Mouse (Mus musculus): ENCODE data around the gene Etv5.
A peak's percentile ranks its signal among the peaks of the same experiment; 100 is the strongest.
"Not testable (repeated sequence)": the region's sequence is repeated elsewhere in the genome, so short reads cannot be mapped to it uniquely, and the experiment has no call there.

The Etv5 gene

DNA sequence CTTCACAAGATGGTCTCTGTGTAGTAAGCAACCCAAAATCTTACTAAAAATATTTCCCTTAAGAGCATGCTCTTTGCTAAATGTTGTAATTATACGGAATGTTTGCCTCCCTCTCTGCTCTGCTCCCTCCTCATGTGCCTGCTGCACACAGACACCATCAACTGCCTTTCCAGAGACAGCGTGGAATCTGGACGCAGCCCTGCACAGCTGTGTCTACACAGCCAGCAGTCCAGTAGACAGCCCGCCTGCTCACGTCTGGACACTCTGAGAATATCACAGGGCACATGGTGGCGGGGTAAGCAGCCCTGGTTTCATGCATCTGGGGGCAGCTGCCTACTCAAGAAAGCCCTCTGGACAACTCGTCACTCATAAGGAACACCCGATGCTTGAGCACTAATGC lies 43.1 kb downstream of the Etv5 start:
- no peak for DNase-seq (ENCODE audit: low spot score in 2 of 2)

DNA sequence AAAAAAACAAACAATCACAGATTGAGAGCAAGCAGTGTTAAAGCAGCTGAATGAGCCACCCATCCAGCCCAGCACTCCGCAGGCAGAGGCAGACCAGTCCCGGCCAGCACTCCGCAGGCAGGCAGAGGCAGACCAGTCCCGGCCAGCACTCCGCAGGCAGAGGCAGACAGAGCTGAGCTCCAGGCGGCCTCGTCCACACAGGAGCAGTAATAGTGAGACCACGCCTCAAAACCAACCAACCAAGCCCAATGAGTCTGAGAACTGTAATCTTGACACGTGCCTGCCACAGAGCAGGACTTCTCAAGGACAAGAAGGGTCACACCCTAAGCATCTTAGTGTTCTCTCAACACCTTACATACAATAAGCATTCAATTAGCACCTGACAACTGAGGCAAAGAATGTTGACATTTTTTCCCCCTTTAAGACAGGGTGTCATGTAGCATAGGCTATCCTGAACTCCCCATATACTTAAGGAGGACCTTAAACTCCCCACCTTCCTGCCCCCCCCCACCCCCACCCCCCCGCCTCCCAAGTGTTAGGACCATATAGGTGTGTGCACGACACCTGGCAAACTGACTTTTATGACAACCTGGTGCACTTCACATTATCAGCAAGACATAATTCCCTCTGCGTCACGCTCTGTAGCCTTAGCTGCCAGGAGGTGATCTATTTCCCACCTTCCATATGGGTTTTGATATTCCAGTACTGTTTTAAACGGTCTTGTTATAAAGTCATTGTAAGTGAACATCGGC lies 44.2 kb downstream of the Etv5 start:
- DNase-seq (ENCODE audit: low spot score in 2 of 2), result no peak

DNA sequence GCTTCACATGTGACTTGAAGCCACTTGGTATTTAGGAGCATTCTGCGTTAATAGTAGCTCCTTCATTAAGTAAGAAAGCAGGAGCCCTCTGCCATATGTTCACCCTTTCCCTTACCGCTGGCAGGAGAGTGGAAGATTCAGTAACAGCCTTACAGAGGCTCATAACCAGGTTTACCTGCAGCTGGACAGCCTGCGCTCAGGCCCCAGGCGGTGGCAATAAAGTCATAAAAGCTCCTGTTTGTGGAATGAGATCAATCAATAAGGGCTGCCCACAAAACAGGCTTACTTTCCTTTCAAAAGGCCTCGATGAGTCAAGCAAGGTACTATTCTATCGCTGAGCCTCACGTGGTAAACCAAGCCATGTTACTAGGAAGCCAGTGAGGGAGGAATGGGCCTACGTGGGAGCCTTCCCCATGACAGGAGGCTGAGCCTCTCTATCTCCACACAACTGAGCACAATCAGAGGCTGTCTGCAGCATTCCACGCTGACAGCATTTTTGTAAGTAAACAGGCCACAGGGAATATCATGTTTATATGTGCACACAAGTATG lies 49.1 kb downstream of the Etv5 start:
- DNase-seq (ENCODE audit: low spot score in 2 of 2), result no peak

DNA sequence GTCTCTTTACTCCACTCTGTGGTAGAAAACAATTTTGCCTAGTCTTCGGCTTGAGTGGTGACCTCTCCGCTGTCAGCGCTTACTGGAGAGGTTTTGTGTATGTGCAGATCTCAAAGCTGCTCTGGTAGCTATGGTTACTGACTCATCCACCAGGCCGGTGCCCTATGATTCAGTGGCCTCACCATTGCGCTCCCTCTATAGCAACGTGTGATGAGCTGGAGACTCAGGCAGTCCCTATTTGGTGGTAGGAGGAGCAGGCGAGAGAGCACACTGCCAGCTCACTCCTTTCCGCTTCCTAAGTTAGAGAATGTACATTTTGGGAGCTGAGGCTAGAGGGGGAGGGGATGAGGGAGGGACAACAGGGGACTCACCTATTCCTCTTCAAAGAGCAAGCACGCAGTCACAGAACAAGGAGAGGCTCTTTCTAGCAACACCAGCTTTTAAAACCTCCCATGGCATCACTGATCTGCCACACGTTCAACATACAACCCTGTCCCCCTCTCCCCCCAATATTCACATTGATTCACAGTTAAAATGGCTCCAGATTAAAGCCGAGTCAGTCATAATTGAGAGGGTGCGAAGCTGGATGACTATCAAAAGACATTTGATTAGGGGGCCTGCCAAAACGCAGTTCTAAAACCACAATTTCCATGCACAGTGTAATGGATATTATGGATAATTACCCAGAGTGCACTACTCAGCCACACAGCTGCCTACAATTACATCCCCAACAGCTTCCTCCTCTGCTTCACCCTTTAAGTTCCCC lies 50.2 kb downstream of the Etv5 start:
- no peak for DNase-seq (ENCODE audit: low spot score in 2 of 2)

DNA sequence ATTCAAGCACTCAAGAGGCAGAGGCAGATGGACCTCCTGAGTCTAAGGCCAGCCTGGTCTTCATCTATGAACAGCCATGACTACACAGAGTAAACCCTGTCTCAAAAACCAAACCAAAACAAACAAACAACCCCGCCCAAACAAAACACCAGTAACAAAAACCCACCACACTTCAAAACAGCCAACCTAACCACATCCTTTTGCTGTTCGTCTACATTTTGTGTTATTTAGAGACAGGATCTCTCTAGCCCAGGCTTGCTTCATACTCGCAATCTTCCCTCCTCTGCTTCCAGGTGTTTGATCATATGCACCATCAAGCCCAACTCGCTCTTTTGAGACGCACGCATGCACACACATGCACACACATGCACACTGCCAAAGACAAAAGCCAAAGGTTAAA lies 51.8 kb downstream of the Etv5 start:
- no peak for DNase-seq (ENCODE audit: low spot score in 2 of 2)

DNA sequence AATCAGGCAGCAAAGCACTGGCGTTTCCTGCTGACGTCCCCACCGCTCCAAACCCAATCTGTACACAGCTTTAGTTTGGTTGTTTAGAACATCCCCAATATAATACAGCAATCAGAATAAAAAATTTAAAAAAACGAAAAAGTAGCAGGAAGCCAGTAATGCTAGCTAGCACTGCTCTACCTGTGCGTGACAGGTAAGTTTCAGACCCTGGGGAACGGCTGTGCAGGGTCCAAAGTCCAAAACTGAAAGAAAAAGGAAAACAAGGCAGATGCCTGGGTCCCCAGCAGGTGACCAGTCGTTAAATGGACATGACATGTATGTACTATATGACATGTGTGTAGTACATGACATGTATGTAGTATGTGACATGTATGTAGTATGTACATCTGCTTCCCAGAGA lies 57.5 kb downstream of the Etv5 start:
- not testable (repeated sequence) for DNase-seq (ENCODE audit: low spot score in 2 of 2)

DNA sequence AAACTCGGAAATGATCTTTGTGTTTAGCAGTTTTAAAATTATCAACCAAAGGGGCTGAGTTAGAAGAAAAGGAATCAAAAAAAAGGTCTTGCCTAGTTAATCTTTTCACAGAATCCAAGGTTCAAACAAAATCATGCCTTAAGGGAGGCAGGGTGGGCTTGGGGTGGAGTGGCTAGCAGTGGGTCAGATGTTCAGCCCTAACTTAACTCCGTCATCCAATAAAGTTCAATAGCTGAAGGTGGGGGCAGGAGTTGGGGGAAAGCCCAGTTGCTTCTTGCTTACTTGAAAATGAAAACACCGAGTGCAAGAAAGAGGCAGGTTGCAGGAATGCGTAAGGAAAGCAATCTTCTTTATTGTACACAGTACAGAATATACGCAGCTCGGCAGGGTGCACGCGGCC lies 58.5 kb downstream of the Etv5 start:
- DNase-seq (ENCODE audit: low spot score in 2 of 2), result no peak

DNA sequence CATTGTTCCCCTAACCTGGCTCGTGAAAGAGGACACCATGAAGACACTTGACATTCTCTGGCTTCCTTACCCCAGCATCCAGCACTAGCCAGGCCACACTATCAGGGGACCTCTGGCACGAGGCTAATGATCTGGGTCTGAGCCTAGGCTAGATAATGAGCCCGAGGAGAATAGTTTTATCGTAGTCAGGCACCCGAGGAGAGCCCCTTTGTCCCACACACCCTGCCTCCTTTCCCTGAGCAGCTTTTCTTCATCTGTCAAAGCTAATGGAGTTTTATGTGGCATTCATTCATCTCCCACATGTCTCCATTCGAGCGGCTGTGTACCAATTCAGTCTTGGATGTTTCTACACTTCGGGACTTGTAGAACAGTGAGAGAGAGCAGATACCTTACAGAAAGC lies 59.5 kb downstream of the Etv5 start:
- no peak for DNase-seq (ENCODE audit: low spot score in 2 of 2)

DNA sequence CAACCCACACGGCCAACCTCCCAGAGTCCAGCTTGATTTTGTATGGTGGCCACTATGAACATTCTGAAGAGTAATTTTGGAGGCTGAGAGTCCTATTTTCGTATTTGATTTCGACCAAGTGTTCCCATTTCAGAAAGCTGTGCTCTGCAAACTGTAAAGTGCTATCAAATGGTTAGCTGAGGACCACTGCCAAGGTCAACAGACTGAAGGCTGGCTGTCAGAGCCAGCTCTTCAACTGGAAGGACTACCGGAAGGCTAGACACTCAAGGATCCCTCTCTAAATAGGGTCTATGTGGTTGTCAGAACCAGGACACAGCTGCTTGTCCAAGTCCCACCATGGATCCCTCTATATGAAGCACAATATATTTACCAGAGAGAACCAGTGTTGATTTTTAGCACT lies 60.2 kb downstream of the Etv5 start:
- no peak for DNase-seq (ENCODE audit: low spot score in 2 of 2)

DNA sequence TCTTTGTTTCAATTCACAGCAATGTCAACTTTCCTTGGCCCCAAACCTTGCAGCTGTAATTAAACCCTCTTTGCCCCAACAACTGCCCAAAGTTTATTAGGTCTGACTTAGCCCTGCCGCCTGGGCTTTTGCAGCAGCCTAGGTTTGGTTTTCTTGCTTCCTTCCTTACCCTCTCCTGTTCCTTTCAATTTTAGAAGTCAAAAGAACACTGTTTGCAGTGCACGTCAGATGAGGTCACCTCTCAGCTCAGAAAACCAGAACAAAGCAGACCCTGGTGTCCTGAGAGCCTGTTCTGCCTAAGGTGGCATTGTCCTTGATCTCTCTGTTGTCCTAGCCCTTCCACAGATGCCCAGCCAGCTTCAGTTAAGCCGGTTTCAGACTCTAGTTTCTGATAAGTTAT lies 61.8 kb downstream of the Etv5 start:
- no peak for DNase-seq (ENCODE audit: low spot score in 2 of 2)

DNA sequence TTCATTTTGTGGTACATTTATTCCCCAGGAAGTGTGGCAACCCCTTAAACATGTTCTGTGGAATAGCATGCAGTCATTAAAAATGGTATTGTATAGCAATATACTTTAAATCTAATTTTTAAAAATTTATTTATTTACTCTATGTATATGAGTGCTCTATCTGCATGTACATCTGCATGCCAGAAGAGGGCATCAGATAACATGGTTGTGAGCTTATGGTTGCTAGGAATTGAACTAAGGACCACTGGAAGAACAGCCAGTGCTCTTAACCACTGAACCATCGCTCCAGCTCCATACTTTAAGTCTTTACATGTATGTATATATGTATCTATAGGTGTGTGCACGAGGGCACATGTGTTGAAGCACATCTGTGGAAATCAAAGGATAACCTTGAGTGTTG lies 64.6 kb downstream of the Etv5 start:
- DNase-seq (ENCODE audit: low spot score in 2 of 2), result no peak

DNA sequence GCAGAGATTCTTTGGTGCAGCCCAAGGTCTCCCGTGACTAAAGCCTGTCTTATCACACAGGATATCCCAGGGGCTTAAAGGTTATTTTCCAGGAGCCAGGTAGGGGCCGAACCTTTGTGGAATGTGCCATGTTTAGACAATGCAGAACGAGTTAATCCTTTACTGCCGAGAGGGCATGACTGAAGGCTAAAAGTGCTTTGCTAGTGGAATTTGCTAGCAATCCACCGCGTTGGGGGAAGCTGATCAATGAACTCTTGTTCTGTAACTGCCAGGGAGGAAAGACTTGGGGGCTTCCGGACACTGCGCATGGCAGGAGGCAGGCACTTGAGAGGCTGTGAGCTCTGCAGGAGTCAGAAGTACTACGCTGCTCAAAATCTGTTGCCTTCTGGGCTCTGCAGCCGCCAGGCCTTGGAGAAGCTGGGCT lies 66.8 kb downstream of the Etv5 start:
- DNase-seq (ENCODE audit: low spot score in 2 of 2), result no peak

DNA sequence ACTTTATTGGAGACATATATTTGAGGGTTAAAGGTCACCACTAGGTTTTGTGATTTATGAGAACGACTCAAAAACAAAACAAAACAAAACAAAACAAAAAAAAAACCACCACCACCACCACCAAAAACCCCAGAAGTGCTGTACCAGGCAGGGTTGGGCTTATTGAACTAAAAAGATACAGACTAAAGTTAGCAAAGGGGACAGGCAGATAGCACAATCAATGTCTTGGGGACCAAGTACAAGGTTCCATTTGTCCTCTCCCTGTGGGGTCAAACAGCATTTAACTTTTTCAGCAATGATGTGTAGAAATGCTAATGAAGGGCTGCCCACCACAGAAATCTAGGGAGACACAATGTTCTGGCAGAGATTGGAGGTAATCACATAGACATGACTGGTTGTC lies 67.3 kb downstream of the Etv5 start:
- DNase-seq (ENCODE audit: low spot score in 2 of 2), result no peak

DNA sequence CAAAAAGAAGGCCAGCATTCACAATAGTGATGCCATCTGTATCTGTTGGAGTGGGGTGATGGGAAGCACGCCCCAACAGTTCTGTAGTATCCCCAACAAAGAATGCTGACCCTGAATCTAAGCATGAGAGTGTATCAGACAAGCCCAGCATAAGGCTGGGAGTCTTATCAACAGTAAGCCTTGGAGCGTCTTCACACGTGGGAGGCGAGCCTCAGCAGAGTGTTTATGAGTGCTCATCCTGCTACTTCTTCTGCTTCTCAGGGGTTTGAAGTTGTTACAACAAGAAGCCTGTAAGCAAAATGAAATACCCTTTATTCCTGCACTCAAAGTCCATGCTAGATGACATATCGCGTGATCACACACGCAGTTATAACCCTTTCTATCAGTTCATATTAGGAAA lies 72.4 kb downstream of the Etv5 start:
- no peak for DNase-seq (ENCODE audit: low spot score in 2 of 2)

DNA sequence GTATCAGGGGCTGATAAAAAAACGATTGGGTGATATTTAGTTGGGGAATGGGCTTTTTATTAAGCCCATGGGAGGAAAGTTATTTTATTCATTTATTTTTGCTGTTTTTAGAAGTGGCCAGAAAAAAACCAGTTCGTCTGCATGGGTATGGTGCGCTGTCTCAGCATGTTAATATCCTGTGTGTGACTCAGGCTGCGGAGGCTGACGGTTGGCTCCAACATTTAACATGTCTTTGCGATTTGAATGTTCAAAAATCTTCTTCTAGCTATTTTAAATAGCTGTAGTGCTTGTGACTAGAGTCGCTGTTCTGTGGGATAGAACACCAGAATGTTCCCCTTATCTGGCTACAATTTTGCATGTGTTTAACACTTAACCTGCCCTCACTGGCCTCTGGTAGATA lies 73.5 kb downstream of the Etv5 start:
- DNase-seq (ENCODE audit: low spot score in 2 of 2), result no peak

DNA sequence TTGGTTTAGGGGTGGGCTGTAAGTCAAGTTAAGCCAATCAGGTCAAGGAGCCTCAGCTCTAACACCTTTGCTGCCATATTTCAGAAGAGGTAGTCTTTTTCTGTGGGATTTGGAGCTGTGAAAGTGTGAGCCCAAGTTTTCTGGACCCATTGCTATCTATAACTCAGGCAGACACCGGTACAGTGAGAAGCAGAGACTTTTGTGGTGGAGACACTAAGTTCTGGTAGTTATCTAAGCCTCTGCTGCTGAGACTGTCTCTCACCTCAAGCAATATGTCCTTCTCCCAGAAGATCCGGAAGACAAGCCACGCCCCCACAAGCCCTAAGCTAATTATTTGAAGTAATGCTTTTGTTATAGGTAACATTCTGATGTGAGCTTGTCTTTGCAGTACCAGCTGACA lies 73.9 kb downstream of the Etv5 start:
- no peak for DNase-seq (ENCODE audit: low spot score in 2 of 2)

DNA sequence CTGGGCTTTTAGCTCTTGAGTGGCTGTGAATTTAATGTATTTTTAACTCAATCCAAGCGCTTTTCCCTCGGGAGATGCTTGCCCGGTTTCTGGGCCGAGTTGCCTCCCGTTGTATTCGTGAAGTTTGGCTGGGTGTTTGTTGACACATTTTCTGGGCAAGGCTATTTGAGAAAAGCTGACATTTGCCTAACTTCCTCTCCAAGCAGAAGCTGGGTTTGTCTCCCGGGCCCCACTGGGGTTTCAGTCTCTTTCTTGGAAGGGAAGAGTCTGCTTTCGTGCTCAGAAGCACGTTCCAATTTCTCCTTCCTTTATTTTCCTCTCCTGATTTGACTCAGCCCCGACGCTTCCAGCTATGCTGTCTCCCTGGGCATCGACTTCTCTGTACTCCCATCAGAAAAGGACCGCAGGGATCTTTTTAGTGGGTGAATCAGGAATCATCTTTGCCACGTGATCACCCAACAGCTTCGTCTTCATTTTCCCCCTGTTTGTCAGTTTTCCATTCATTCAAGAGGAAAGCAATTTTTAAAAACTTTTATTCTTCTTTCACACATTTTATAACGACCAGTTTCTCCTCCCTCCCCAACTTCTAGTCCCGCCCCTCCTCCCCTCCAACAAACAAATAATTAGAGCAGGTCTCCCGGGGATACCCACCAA lies 80.7 kb downstream of the Etv5 start:
- peak in 1 of 2 experiments; percentile 18 for DNase-seq (ENCODE audit: low spot score in 2 of 2)

DNA sequence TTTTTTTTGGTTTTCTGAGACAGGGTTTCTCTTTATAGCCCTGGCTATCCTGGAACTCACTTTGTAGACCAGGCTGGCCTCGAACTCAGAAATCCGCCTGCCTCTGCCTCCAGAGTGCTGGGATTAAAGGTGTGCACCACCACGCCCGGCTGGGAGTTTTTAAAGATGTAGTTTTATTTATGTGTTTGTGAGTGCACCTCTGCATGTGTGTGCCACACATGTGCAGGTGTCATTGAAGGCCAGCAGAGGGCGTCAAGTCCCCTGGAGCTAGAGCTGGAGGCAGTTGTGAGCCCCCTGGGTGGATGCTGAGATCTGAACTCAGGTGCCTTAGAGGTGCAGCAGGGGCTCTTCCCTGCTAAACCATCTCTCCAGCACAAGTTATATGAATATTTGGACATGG lies 85.3 kb downstream of the Etv5 start:
- not testable (repeated sequence) for DNase-seq (ENCODE audit: low spot score in 2 of 2)

DNA sequence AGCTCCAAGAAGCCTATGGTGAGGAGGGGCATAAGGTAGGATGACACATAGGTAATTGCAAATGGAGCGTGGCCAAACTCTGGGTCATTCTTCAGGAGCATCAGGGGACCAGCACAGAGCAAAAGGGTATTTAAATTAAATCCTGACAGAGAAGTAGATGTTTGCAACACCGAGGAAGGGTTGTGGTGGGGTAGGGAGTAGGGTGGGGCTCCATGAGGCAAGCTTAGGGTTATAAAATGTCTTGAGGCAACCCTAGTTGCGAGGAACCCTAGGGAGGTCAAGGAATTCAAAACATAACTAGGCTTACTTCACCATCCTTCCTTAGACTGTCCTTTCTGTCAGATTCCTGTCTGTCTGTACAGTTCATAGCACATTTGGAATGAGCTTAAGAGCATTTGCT lies 85.9 kb downstream of the Etv5 start:
- DNase-seq (ENCODE audit: low spot score in 2 of 2), result no peak

DNA sequence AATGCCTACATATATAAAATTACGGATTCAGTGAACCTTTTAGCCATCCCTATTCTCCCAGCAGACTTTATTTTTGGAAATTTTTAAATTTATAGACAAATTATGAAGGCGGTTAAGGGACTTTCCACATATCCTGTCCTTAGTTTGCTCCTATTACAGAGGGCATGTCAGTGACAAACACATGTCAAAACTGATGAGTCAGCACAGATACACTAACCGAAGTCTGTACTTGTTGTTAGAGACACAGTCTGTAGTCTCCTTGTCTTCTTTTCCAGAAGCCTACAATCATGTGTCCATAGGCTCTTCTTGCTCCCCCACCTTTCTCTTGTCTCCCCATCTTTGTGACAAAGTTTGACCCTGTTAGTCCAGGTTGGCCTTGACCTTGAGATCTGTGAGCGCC lies 88.3 kb downstream of the Etv5 start:
- DNase-seq (ENCODE audit: low spot score in 2 of 2), result no peak

DNA sequence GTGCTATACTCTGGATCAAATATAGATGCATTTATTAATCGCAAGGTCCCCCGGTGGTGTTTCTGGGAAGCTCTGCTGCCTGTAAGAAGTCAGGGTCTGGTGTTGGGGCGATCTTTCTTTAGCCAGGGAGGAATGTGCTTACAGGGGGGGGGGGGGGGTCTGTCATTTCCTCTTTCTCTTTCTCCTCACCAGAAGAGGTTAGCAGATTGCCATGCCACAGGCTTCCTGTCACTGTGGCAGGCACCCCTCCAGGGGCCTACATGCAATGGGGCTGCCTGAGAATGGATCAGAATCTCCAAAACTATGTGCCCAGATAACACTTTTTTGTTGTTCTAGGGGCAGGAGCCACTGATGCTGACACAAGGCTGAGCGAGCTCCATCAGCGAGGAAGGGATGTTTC lies 89.7 kb downstream of the Etv5 start:
- DNase-seq (ENCODE audit: low spot score in 2 of 2), result no peak

DNA sequence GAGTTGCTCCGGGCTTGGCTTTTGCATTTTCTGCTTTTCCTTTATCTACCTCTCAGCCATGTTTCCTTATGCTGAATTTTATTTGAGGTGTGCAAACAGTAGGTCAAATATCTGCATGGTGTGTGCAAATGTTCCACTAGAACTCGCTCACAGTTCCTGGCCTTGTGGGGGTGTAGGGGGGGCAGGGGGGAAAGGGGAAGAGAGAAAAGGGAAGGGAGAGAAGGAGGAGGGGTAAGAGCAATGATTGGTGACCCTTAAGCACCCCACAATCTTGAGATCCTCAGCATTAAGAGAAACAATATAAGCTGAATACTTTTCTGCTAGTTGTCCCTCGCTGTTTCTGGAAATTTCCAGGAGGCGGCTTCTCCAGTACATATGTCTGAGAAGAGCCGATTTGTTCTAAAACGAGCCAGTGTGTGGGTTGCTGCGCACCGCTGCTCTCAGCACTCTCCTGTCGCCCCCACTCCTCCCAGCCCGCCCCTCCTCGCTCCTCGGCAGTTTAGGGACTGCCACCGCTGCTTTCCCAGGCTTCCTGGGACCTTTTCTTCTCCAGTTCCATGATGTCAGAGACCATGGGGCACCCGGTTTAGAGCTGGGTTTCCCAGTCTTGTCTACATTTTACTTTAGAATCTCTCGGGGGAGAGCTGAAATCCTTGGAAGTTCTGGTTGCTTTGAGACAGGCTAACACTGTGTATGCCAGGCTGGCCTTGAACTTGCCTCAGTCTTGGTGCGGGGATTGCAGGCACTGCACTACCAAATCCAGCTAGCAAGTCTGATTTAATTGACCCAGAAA lies 90.8 kb downstream of the Etv5 start:
- no peak for DNase-seq (ENCODE audit: low spot score in 2 of 2)

All from urinary bladder, postnatal 4 days (tissue).